Mouse (Mus musculus) kidney, adult 9 months (tissue): ENCODE measurements around the gene Slc35a3.
"Not testable (repeated sequence)": the region's sequence is repeated elsewhere in the genome, so short reads cannot be mapped to it uniquely, and the experiment has no call there.

Source experiments
- DNase-seq: peaks from one replicate; pipeline ENCODE4 v3.0.0; 2022

Gene Slc35a3

GRCm38 (mm10) chr3:116712436-116712881 lies at the start of gene Slc35a3:
TSS of gene Slc35a3 (minus strand) at chr3:116712831.
- DNase-seq, result peak; percentile 92

- no peak for DNase-seq
Measured at GRCm38 (mm10) chr3:116752818-116753217, 40.2 kb upstream of the Slc35a3 start.

- DNase-seq, result peak; percentile 56
Measured at GRCm38 (mm10) chr3:116751191-116751860, 38.7 kb upstream of the Slc35a3 start.

- peak; percentile 48 for DNase-seq
Measured at GRCm38 (mm10) chr3:116748391-116749170, 36.0 kb upstream of the Slc35a3 start.

GRCm38 (mm10) chr3:116747648-116748047 lies 35.0 kb upstream of the Slc35a3 start:
- not testable (repeated sequence) for DNase-seq

- DNase-seq, result no peak
Measured at GRCm38 (mm10) chr3:116740963-116741362, 28.3 kb upstream of the Slc35a3 start.

- no peak for DNase-seq
Measured at GRCm38 (mm10) chr3:116740106-116740505, 27.5 kb upstream of the Slc35a3 start.

GRCm38 (mm10) chr3:116737326-116737731 lies 24.7 kb upstream of the Slc35a3 start:
- DNase-seq, result peak; percentile 23

- no peak for DNase-seq
Measured at GRCm38 (mm10) chr3:116729483-116730174, 17.0 kb upstream of the Slc35a3 start.

- no peak for DNase-seq
Measured at GRCm38 (mm10) chr3:116726807-116727206, 14.2 kb upstream of the Slc35a3 start.

GRCm38 (mm10) chr3:116723496-116724481 lies 11.2 kb upstream of the Slc35a3 start:
- DNase-seq, result no peak

- peak; percentile 36 for DNase-seq
Measured at GRCm38 (mm10) chr3:116722980-116723379, 10.3 kb upstream of the Slc35a3 start.

GRCm38 (mm10) chr3:116718951-116719350 lies 6.3 kb upstream of the Slc35a3 start:
- no peak for DNase-seq

- DNase-seq, result peak; percentile 81
Measured at GRCm38 (mm10) chr3:116713031-116713430, 400 bp upstream of the Slc35a3 start.

GRCm38 (mm10) chr3:116711624-116712435 lies 801 bp downstream of the Slc35a3 start:
- peak; percentile 63 for DNase-seq

GRCm38 (mm10) chr3:116710941-116711340 lies 1.7 kb downstream of the Slc35a3 start:
- no peak for DNase-seq

- no peak for DNase-seq
Measured at GRCm38 (mm10) chr3:116705637-116706204, 6.9 kb downstream of the Slc35a3 start.

- DNase-seq, result peak; percentile 40
Measured at GRCm38 (mm10) chr3:116703835-116704234, 8.8 kb downstream of the Slc35a3 start.

- no peak for DNase-seq
Measured at GRCm38 (mm10) chr3:116702647-116703272, 9.9 kb downstream of the Slc35a3 start.

- no peak for DNase-seq
Measured at GRCm38 (mm10) chr3:116701601-116702000, 11.0 kb downstream of the Slc35a3 start.
